Mouse (Mus musculus): ENCODE data around the gene Klhdc3. TPM values are rescaled to one million over a fixed set of nuclear protein-coding genes. Genes with fewer than 3 reads are reported as not detected.
A peak's percentile ranks its signal among the peaks of the same experiment; 100 is the strongest.

Gene Klhdc3
- total RNA-seq, 2 experiments from 2014 or later = 83.0 to 108 TPM

GRCm38 (mm10) chr17:46699245-46699644 is 18.5 kb upstream of the Klhdc3 start:
- H3K27ac ChIP-seq = no peak overlapping the region
- TF ChIP-seq CTCF (IDR thresholded peaks at IDR 0.05) = no peak
- intact Hi-C loops (cut with DNase I) = no loop called here
- no peak for DNase-seq
- no peak overlapping the region for H3K4me3 ChIP-seq

GRCm38 (mm10) chr17:46698515-46698914 is 17.8 kb upstream of the Klhdc3 start:
- H3K4me3 ChIP-seq = no peak overlapping the region
- no peak overlapping the region for H3K27ac ChIP-seq
- DNase-seq = no peak
- TF ChIP-seq CTCF (IDR thresholded peaks at IDR 0.05) = no peak
- intact Hi-C loops (cut with DNase I) = no loop called here

GRCm38 (mm10) chr17:46694517-46695063 is 13.9 kb upstream of the Klhdc3 start:
- no peak for DNase-seq

GRCm38 (mm10) chr17:46691390-46691789 is 10.7 kb upstream of the Klhdc3 start:
- Histone ChIP-seq H3K27ac (no peak overlapping the region), H3K4me3 (no peak overlapping the region)
- no peak for TF ChIP-seq CTCF (IDR thresholded peaks at IDR 0.05)
- intact Hi-C loops (cut with DNase I) = no loop called here
- no peak for DNase-seq

More at GRCm38 (mm10) chr17:46694517-46695063, 13.9 kb upstream of the Klhdc3 start:
- intact Hi-C loops (cut with DNase I) = no loop called here
- TF ChIP-seq CTCF (IDR thresholded peaks at IDR 0.05) = no peak
- no peak overlapping the region for H3K4me3 ChIP-seq
- no peak overlapping the region for H3K27ac ChIP-seq

- intact Hi-C loops (cut with DNase I) = no loop called here
- no peak overlapping the region for H3K4me3 ChIP-seq
- no peak for TF ChIP-seq CTCF (IDR thresholded peaks at IDR 0.05)
- no peak for DNase-seq
- H3K27ac ChIP-seq = no peak overlapping the region
Observed at GRCm38 (mm10) chr17:46690665-46691064, 10.0 kb upstream of the Klhdc3 start.

- no peak for TF ChIP-seq CTCF (IDR thresholded peaks at IDR 0.05)
- no peak overlapping the region for H3K4me3 ChIP-seq
- DNase-seq = no peak
- H3K27ac ChIP-seq = no peak overlapping the region
- intact Hi-C loops (cut with DNase I) = no loop called here
Observed at GRCm38 (mm10) chr17:46685913-46686312, 5.2 kb upstream of the Klhdc3 start.

- Histone ChIP-seq H3K4me3 (no peak overlapping the region), H3K27ac (no peak overlapping the region)
- intact Hi-C loops (cut with DNase I) = loop anchor here (5.0 kb wide), 1 partner anchor 69 kb away; the partner anchor contains the start of gene Cnpy3
- TF ChIP-seq CTCF (IDR thresholded peaks at IDR 0.05) = no peak
- DNase-seq = no peak
Observed at GRCm38 (mm10) chr17:46682654-46683389, 2.1 kb upstream of the Klhdc3 start.

- TF ChIP-seq CTCF (IDR thresholded peaks at IDR 0.05) = no peak
- DNase-seq = no peak
- Histone ChIP-seq H3K4me3 (peak overlapping the region; percentile 77), H3K27ac (peak overlapping the region; percentile 92)
- intact Hi-C loops (cut with DNase I) = loop anchor here (1.0 to 5.0 kb wide), 3 partner anchors 24 to 71 kb away; partner anchors contain the start of genes Cnpy3, Klc4, Mrpl2 and Ppp2r5d
Observed at GRCm38 (mm10) chr17:46681466-46682118, 878 bp upstream of the Klhdc3 start.

GRCm38 (mm10) chr17:46679843-46680759 is 613 bp downstream of the Klhdc3 start:
- intact Hi-C loops (cut with DNase I) = loop anchor here (2.0 to 5.0 kb wide), 2 partner anchors 33 to 72 kb away; partner anchors contain the start of genes Cnpy3, Klc4 and Mrpl2
- H3K27ac ChIP-seq = peak overlapping the region; percentile 96
- DNase-seq = peak; percentile 74
- TF ChIP-seq CTCF (IDR thresholded peaks at IDR 0.05) = peak; percentile 56
- H3K4me3 ChIP-seq = peak overlapping the region; percentile 77

- Histone ChIP-seq H3K4me3 (peak overlapping the region; percentile 77), H3K27ac (peak overlapping the region; percentile 96)
- TF ChIP-seq CTCF (IDR thresholded peaks at IDR 0.05) = no peak
- intact Hi-C loops (cut with DNase I) = no loop called here
- peak; percentile 69 for DNase-seq
Observed at GRCm38 (mm10) chr17:46678911-46679310, 1.8 kb downstream of the Klhdc3 start.

- intact Hi-C loops (cut with DNase I) = no loop called here
- no peak for TF ChIP-seq CTCF (IDR thresholded peaks at IDR 0.05)
- DNase-seq = peak; percentile 86
- Histone ChIP-seq H3K27ac (peak within 1 kb of the TSS; percentile 96), H3K4me3 (peak within 1 kb of the TSS; percentile 77)
Observed at GRCm38 (mm10) chr17:46678416-46678815, 2.3 kb downstream of the Klhdc3 start, which contains the start of gene Mea1. Gene Mea1, plus strand, starts transcription at chr17:46678793.
